Mouse (Mus musculus) Patski (cell line): ENCODE data around the gene Fnbp1. TPM values are rescaled to one million over a fixed set of nuclear protein-coding genes. Genes with fewer than 3 reads are reported as not detected.
"Not testable (repeated sequence)": the region's sequence is repeated elsewhere in the genome, so short reads cannot be mapped to it uniquely, and the experiment has no call there.

Source experiments
- ATAC-seq: fragments of 100-300 bp; one replicate; pipeline ENCODE4 v1.8.0; 2021
- CTCF ChIA-PET: fragments of 350-600 bp; sonication (Branson Sonifier 250); formaldehyde crosslinking; loops from one replicate; lab custom pipeline; 2022; ENCODE audit warnings: inconsistent platforms; lab: Charles Lee
- POLR2A ChIA-PET: fragments of 350-600 bp; sonication (Branson Sonifier 250); formaldehyde crosslinking; loops from one replicate; lab custom pipeline; 2022; ENCODE audit warnings: antibody characterized with exemption, inconsistent platforms; lab: Charles Lee
- DNase-seq: peaks from one replicate; pipeline ENCODE4 v3.0.0-alpha.2; 2011; ENCODE audit warnings: low read depth, low spot score
- H3K27me3 ChIP-seq: fragments of 371-371 bp; one replicate; pipeline ENCODE4 v1.5.1; 2021
- CTCF ChIP-seq: fragments of 100-300 bp; IDR thresholded peaks from one replicate; pipeline ENCODE4 v1.5.1; 2021
- in situ Hi-C: fragments of 300-500 bp; cut with MboI; formaldehyde crosslinking; loops from 3 replicates; pipeline ENCODE4 v1.11.1; 2018; ENCODE audit warnings: low pct_unique_long_range_greater_than_20kb, mixed read lengths
- polyA plus RNA-seq: library from polyadenylated mRNA; unstranded; gene quantifications from one replicate; pipeline ENCODE4 v1.2.3, GENCODE M21; 2021

Gene Fnbp1
- 40.4 TPM for polyA plus RNA-seq

DNA sequence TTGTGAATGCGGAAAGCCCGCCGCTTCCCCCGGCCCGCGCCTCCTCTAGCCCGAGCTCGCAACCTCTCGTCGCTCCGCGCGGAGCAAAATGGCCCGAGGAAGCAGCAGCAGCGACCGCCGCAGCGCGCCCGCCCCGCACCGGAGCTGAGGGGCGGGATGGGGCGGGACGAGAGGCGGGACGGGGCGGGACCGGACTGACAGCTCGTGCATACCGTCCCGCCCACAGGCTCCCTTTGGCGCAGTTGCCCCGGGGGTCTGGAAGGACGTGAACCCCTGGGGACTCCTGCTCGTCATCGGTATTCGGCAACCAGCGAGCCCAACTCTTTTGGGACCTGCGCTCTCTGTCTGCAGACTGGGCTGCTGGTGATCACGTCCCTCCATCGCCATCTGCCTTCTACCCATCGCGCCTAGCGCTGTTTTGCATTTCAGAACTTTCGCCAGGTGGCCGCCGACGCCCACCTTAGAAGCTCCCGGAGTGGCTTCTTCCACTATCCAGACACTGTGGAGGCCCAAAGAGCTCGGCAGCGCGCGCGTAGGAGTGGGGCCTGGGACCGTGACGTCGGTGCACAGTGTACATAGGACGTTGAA, at the start of gene Fnbp1:
Gene Fnbp1 (minus strand): TSS at position 142 of the 588 bp plus-strand sequence.
- POLR2A ChIA-PET = interaction anchor here (0.8 to 1.8 kb wide), 6 partner anchors 10 to 127 kb away, joined by 3 to 7 read pairs (median 5); partner anchors contain the start of gene Gpr107

GRCm38 (mm10) chr2:31189654-31190053, 47.8 kb upstream of the Fnbp1 start:
- CTCF ChIA-PET = interaction anchor here (1.3 to 1.7 kb wide), 2 partner anchors 107 to 110 kb away, joined by 3 to 4 read pairs; no protein-coding TSS in a partner anchor
- no peak for TF ChIP-seq CTCF
- in situ Hi-C loops = loop anchor here (5.0 to 10.0 kb wide), 2 partner anchors 108 to 195 kb away; no protein-coding TSS in a partner anchor
- DNase-seq = no peak
- no peaks in the 10 kb centered on the region for H3K27me3 ChIP-seq
- POLR2A ChIA-PET = no interaction called here
- ATAC-seq = no peak

More for the DNA sequence above, at the start of gene Fnbp1:
- H3K27me3 ChIP-seq = no peaks in the 10 kb centered on the region
- CTCF ChIA-PET = interaction anchor here (0.9 to 2.2 kb wide), 3 partner anchors 9 to 76 kb away, joined by 3 to 5 read pairs (median 3); no protein-coding TSS in a partner anchor
- TF ChIP-seq CTCF = no peak
- in situ Hi-C loops = loop anchor here (5.0 kb wide), 1 partner anchor 45 kb away; no protein-coding TSS in a partner anchor
- ATAC-seq (peak; percentile 83), DNase-seq (no peak)

DNA sequence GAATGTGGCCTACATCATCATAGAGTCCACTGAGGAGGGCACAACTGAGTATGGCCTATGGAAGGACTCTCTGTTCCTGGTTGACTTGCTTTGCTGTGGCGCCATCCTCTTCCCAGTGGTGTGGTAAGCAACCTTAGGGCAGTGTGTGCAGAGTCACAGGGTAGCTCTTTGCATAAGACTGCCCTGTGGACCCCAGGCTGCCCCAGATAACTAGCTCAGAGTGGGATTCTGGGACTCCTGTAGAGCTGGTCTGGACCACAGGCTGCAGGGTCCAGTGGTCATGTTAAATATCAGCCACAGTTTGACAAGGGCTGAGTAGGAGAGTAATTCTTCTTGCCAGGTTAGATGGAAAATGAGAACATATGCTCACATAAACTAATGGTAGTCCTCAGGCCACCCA, 46.9 kb upstream of the Fnbp1 start:
- H3K27me3 ChIP-seq = no peaks in the 10 kb centered on the region
- CTCF ChIA-PET = interaction anchor here (1.0 to 1.3 kb wide), 2 partner anchors 12 to 18 kb away, joined by 3 read pairs; no protein-coding TSS in a partner anchor
- no peak for ATAC-seq
- POLR2A ChIA-PET = no interaction called here
- DNase-seq = no peak
- in situ Hi-C loops = no loop called here
- no peak for TF ChIP-seq CTCF

DNA sequence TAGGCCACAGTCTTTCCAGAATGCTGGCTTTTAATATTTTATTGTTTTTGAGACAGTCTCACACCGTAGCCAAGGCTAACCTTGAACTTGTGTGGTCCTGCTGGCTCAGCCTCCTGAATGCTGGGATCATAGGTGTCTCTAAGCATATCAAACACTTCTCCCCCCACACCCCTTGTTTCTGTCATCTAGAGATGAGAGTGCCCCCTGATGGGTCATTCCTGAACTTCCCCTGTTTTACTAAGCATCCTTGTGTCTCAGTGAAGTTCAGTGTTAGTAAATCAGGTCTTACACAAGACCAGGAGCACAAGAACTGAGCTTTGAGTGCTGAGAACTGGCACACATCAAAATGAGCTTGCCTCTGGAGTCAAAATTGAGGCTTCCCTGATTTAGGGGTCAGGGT, 42.0 kb upstream of the Fnbp1 start:
- TF ChIP-seq CTCF = no peak
- H3K27me3 ChIP-seq = no peaks in the 10 kb centered on the region
- POLR2A ChIA-PET = no interaction called here
- CTCF ChIA-PET = interaction anchor here (1.5 kb wide), 1 partner anchor 9 kb away, joined by 7 read pairs; no protein-coding TSS in a partner anchor
- in situ Hi-C loops = no loop called here
- no peak for DNase-seq
- ATAC-seq = no peak

DNA sequence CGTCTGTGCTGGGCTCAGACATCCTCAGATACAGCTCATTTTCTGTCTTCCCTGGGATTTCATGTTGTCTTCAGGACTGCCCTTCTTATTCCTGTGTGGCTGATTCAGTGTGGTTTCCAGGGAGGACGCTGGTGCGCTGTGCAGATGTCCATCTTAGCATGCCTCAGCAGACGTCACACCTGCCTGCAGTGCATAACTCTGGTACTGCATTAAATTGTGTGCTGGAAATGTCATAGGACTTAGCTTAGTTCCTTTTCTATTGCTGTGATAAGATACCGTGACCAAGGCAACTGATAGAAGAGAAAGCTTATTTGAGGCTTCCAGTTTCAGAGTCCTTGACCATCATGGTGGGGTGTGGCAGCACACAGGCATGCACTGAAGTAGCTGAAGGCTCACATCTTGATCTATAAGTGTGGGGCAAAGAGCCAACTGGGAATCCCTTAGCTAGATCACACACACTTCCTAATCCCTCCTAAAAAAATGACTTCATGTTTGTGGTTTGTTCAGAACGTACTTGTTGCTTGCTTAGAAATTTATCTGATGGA, 41.0 kb upstream of the Fnbp1 start:
- DNase-seq (no peak), ATAC-seq (no peak)
- ChIA-PET POLR2A (no interaction called here), CTCF (interaction anchor here (1.5 kb wide), 1 partner anchor 8 kb away, joined by 7 read pairs; no protein-coding TSS in a partner anchor)
- TF ChIP-seq CTCF = no peak
- in situ Hi-C loops = no loop called here
- no peaks in the 10 kb centered on the region for H3K27me3 ChIP-seq

GRCm38 (mm10) chr2:31180081-31180551, 38.3 kb upstream of the Fnbp1 start:
- no peak for ATAC-seq
- TF ChIP-seq CTCF = no peak
- no peaks in the 10 kb centered on the region for H3K27me3 ChIP-seq
- ChIA-PET CTCF (no interaction called here), POLR2A (no interaction called here)
- in situ Hi-C loops = no loop called here
- DNase-seq = no peak

- in situ Hi-C loops = no loop called here
- DNase-seq (no peak), ATAC-seq (no peak)
- ChIA-PET CTCF (no interaction called here), POLR2A (no interaction called here)
- TF ChIP-seq CTCF = no peak
- no peaks in the 10 kb centered on the region for H3K27me3 ChIP-seq
These were observed 37.7 kb upstream of the Fnbp1 start for GRCm38 (mm10) chr2:31179471-31179870.

DNA sequence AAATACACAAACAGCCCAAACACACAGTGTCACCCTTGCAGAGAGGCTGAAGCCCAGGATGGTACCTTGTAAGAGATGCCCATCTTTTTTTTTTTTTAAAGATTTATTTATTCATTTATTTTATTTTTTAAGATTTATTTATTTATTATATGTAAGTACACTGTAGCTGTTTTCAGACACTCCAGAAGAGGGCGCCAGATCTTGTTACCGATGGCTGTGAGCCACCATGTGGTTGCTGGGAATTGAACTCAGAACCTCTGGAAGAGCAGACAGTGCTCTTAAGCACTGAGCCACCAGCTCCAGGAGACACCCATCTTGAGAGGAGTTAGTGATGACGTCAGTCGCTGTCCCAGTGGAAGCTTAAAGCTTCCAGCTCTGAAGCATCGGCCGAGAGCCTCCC, 36.8 kb upstream of the Fnbp1 start:
- DNase-seq, CTCF ChIA-PET, POLR2A ChIA-PET, in situ Hi-C loops, ATAC-seq, H3K27me3 ChIP-seq: not testable (repeated sequence)
- peak; percentile 56 for TF ChIP-seq CTCF

- in situ Hi-C loops = no loop called here
- ChIA-PET POLR2A (interaction anchor here (0.5 to 0.7 kb wide), 2 partner anchors 9 to 106 kb away, joined by 3 read pairs; no protein-coding TSS in a partner anchor), CTCF (interaction anchor here (0.9 to 1.3 kb wide), 2 partner anchors 12 to 18 kb away, joined by 3 to 4 read pairs; no protein-coding TSS in a partner anchor)
- TF ChIP-seq CTCF = peak; percentile 52
- ATAC-seq (no peak), DNase-seq (no peak)
- no peaks in the 10 kb centered on the region for H3K27me3 ChIP-seq
These were observed 31.5 kb upstream of the Fnbp1 start for GRCm38 (mm10) chr2:31173290-31173689.

DNA sequence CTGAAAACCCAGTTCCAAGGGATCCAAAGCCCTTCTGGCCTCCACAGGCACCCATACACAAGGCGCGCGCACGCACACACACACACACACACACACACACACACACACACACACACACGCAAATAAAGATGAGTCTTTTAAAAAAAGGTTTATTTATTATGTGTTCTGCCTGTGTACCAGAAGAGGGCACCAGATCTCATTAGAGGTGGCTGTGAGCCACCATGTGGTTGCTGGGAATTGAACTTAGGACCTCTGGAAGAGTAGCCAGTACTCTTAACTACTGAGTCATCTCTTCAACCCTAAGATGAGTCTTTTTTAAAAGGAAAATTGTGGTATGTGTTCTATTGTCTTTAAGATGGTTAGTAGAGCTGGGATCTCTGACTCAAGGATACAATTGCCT, 30.7 kb upstream of the Fnbp1 start:
- POLR2A ChIA-PET = interaction anchor here (0.7 kb wide), 1 partner anchor 9 kb away, joined by 3 read pairs; no protein-coding TSS in a partner anchor
- H3K27me3 ChIP-seq = no peaks in the 10 kb centered on the region
- CTCF ChIA-PET = interaction anchor here (1.3 kb wide), 1 partner anchor 18 kb away, joined by 4 read pairs; no protein-coding TSS in a partner anchor
- DNase-seq (no peak), ATAC-seq (no peak)
- no peak for TF ChIP-seq CTCF
- in situ Hi-C loops = no loop called here
